Mouse (Mus musculus) limb, embryonic 14.5 days (tissue): ENCODE measurements around the gene Mms19. TPM values are rescaled to one million over a fixed set of nuclear protein-coding genes. Genes with fewer than 3 reads are reported as not detected.
A peak's percentile ranks its signal among the peaks of the same experiment; 100 is the strongest.

ENCODE experiments used
- ATAC-seq: fragments of 200-750 bp; cut with Nextera tagmentation; 2 replicates; pipeline ENCODE4 v1.8.0; 2017; ENCODE audit warnings: low read depth, moderate number of reproducible peaks, moderate TSS enrichment; ENCODE audit not compliant: low FRiP score
- DNase-seq: peaks from one replicate; pipeline ENCODE4 v3.0.0-alpha.2; 2015; ENCODE audit warnings: low spot score
- H3K27ac ChIP-seq: fragments of 300-500 bp; sonication (generic); replicated peaks from 2 replicates; pipeline ENCODE4 v1.5.1; 2014; ENCODE audit warnings: low read depth, mild to moderate bottlenecking, low read length, moderate library complexity, mixed read lengths
- H3K27me3 ChIP-seq: fragments of 300-500 bp; sonication (generic); 2 replicates; pipeline ENCODE4 v1.6.1; 2014; ENCODE audit warnings: low read length, mixed read lengths; ENCODE audit not compliant: control insufficient read depth, insufficient read depth
- H3K36me3 ChIP-seq: fragments of 300-500 bp; sonication (generic); 2 replicates; pipeline ENCODE4 v1.6.1; 2014; ENCODE audit warnings: mild to moderate bottlenecking, low read length, moderate library complexity, mixed read lengths; ENCODE audit not compliant: control insufficient read depth, insufficient read depth
- H3K4me1 ChIP-seq: fragments of 300-500 bp; sonication (generic); 2 replicates; pipeline ENCODE4 v1.6.1; 2014; ENCODE audit warnings: antibody characterized with exemption, low read length, mixed read lengths; ENCODE audit not compliant: control insufficient read depth, insufficient read depth
- H3K4me2 ChIP-seq: fragments of 300-500 bp; sonication (generic); replicated peaks from 2 replicates; pipeline ENCODE4 v1.6.1; 2014; ENCODE audit warnings: low read depth, mild to moderate bottlenecking, low read length, moderate library complexity; ENCODE audit not compliant: severe bottlenecking
- H3K4me3 ChIP-seq: fragments of 300-500 bp; sonication (generic); replicated peaks from 2 replicates; pipeline ENCODE4 v1.5.1; 2014; ENCODE audit warnings: low read length
- H3K9ac ChIP-seq: fragments of 300-500 bp; sonication (generic); 2 replicates; pipeline ENCODE4 v1.6.1; 2014; ENCODE audit warnings: mild to moderate bottlenecking, low read depth, low read length, moderate library complexity; ENCODE audit not compliant: severe bottlenecking
- H3K9me3 ChIP-seq: fragments of 300-500 bp; sonication (generic); 2 replicates; pipeline ENCODE4 v1.6.1; 2016; ENCODE audit warnings: low read length; ENCODE audit not compliant: control insufficient read depth
- POLR2A ChIP-seq: fragments of 200-500 bp; IDR thresholded peaks from 2 replicates; pipeline ENCODE4 v1.8.0; 2012; ENCODE audit warnings: inconsistent platforms, mild to moderate bottlenecking, moderate library complexity, borderline replicate concordance; ENCODE audit not compliant: insufficient read depth, insufficient read length; ENCODE audit errors: extremely low read depth
- WGBS: fragments of 180-500 bp; shearing (Covaris S2); extraction: QIAGEN DNeasy Blood & Tissue Kit; methylation state at CpG from one replicate; pipeline ENCODE4 v1.1.7; 2014; 5-methylcytosine and 5-hydroxymethylcytosine counted together
- polyA plus RNA-seq, 2 experiments: library from polyadenylated mRNA; depleted of rRNA in 1 of 2; stranded (reverse) in 1 of 2; unstranded in 1 of 2; fragments of >200 nt; fragmentation: Nextera tagmentation in 1 of 2; extraction: Ambion mirVana in 1 of 2; gene quantifications; 2 replicates each; pipeline versions ENCODE4 v1.2.1 to v1.2.3; 2012 to 2014

Mms19 gene
- polyA plus RNA-seq, 2 experiments = 30.0 to 83.7 TPM

GRCm38 (mm10) chr19:41895460-41896318 is 85.3 kb downstream of the Mms19 start, which contains the start of gene Rrp12:
Gene Rrp12 (minus strand): TSS chr19:41896173.
- no peak within 1 kb of the TSS for H3K27ac ChIP-seq
- peak; percentile 93 for ATAC-seq
- H3K36me3 ChIP-seq = peaks cover 11% of the 10 kb centered on the region
- no peak for TF ChIP-seq POLR2A
- peak within 1 kb of the TSS; percentile 72 for H3K4me2 ChIP-seq
- peak within 1 kb of the TSS; percentile 57 for H3K9ac ChIP-seq
- H3K4me1 ChIP-seq = peaks cover 7% of the 10 kb centered on the region; the same call in 1 of the 2 replicates
- DNase-seq = peak; percentile 94
- WGBS = 2% methylated on average over 46 of the region's 46 CpGs
- no peaks in the 10 kb centered on the region for H3K27me3 ChIP-seq
- peak within 1 kb of the TSS; percentile 71 for H3K4me3 ChIP-seq
- H3K9me3 ChIP-seq = no peaks in the 10 kb centered on the region

GRCm38 (mm10) chr19:41894959-41895358 is 86.0 kb downstream of the Mms19 start:
- no peak overlapping the region for H3K27ac ChIP-seq
- peaks cover 13% of the 10 kb centered on the region for H3K36me3 ChIP-seq
- no peak for TF ChIP-seq POLR2A
- H3K4me1 ChIP-seq = peaks cover 7% of the 10 kb centered on the region; the same call in 1 of the 2 replicates
- peak overlapping the region; percentile 72 for H3K4me2 ChIP-seq
- H3K27me3 ChIP-seq = no peaks in the 10 kb centered on the region
- H3K9ac ChIP-seq = peak overlapping the region; percentile 57
- H3K4me3 ChIP-seq = peak overlapping the region; percentile 71
- DNase-seq = no peak
- no peaks in the 10 kb centered on the region for H3K9me3 ChIP-seq
- ATAC-seq = no peak
- 47% methylated on average over 7 of the region's 7 CpGs for WGBS

Other genes starting within 250 kb of the Mms19 start
- 0.68 and 0.85 TPM in 2 replicates for gene Slit1, start 237.5 kb downstream of the Mms19 start, polyA plus RNA-seq (2012; rRNA removed)
- 0.14 and 0.50 TPM in 2 replicates for gene Slit1, start 237.5 kb downstream of the Mms19 start, polyA plus RNA-seq (2014; fragmentation: Nextera tagmentation; extraction: Ambion mirVana)
- gene Arhgap19, start 179.1 kb downstream of the Mms19 start, polyA plus RNA-seq (2012; rRNA removed) = 19.7 and 19.9 TPM in 2 replicates
- 18.8 and 19.1 TPM in 2 replicates for gene Arhgap19, start 179.1 kb downstream of the Mms19 start, polyA plus RNA-seq (2014; fragmentation: Nextera tagmentation; extraction: Ambion mirVana)
- gene Frat1, start 151.2 kb downstream of the Mms19 start, polyA plus RNA-seq (2012; rRNA removed) = 1.5 and 1.9 TPM in 2 replicates
- 4.6 and 4.9 TPM in 2 replicates for gene Frat1, start 151.2 kb downstream of the Mms19 start, polyA plus RNA-seq (2014; fragmentation: Nextera tagmentation; extraction: Ambion mirVana)
- 3.6 and 4.7 TPM in 2 replicates for gene Frat2, start 133.0 kb downstream of the Mms19 start, polyA plus RNA-seq (2012; rRNA removed)
- gene Frat2, start 133.0 kb downstream of the Mms19 start, polyA plus RNA-seq (2014; fragmentation: Nextera tagmentation; extraction: Ambion mirVana) = 1.9 and 3.2 TPM in 2 replicates
- 13.9 and 15.0 TPM in 2 replicates for gene Rrp12, start 85.0 kb downstream of the Mms19 start, polyA plus RNA-seq (2012; rRNA removed)
- gene Rrp12, start 85.0 kb downstream of the Mms19 start, polyA plus RNA-seq (2014; fragmentation: Nextera tagmentation; extraction: Ambion mirVana) = 13.2 TPM in 2 replicates
- 465 and 490 TPM in 2 replicates for gene Pgam1, start 69.2 kb downstream of the Mms19 start, polyA plus RNA-seq (2012; rRNA removed)
- gene Pgam1, start 69.2 kb downstream of the Mms19 start, polyA plus RNA-seq (2014; fragmentation: Nextera tagmentation; extraction: Ambion mirVana) = 543 and 562 TPM in 2 replicates
- 35.9 and 40.1 TPM in 2 replicates for gene Exosc1, start 47.7 kb downstream of the Mms19 start, polyA plus RNA-seq (2012; rRNA removed)
- 74.9 and 76.1 TPM in 2 replicates for gene Exosc1, start 47.7 kb downstream of the Mms19 start, polyA plus RNA-seq (2014; fragmentation: Nextera tagmentation; extraction: Ambion mirVana)
- 114 and 146 TPM in 2 replicates for gene Zdhhc16, start 47.7 kb downstream of the Mms19 start, polyA plus RNA-seq (2012; rRNA removed)
- gene Zdhhc16, start 47.7 kb downstream of the Mms19 start, polyA plus RNA-seq (2014; fragmentation: Nextera tagmentation; extraction: Ambion mirVana) = 76.1 and 79.2 TPM in 2 replicates
- 38.9 and 50.1 TPM in 2 replicates for gene Ubtd1, start 606 bp upstream of the Mms19 start, polyA plus RNA-seq (2012; rRNA removed)
- 19.4 and 19.7 TPM in 2 replicates for gene Ubtd1, start 606 bp upstream of the Mms19 start, polyA plus RNA-seq (2014; fragmentation: Nextera tagmentation; extraction: Ambion mirVana)
- 0.58 and 0.96 TPM in 2 replicates for gene Ankrd2, start 54.8 kb upstream of the Mms19 start, polyA plus RNA-seq (2012; rRNA removed)
- gene Ankrd2, start 54.8 kb upstream of the Mms19 start, polyA plus RNA-seq (2014; fragmentation: Nextera tagmentation; extraction: Ambion mirVana) = 0.66 and 1.5 TPM in 2 replicates
- gene Hoga1, start 64.5 kb upstream of the Mms19 start, polyA plus RNA-seq (2012; rRNA removed) = 3.5 and 3.7 TPM in 2 replicates
- gene Hoga1, start 64.5 kb upstream of the Mms19 start, polyA plus RNA-seq (2014; fragmentation: Nextera tagmentation; extraction: Ambion mirVana) = 2.0 and 2.4 TPM in 2 replicates
- gene 4933411K16Rik, start 71.1 kb upstream of the Mms19 start, polyA plus RNA-seq (2012; rRNA removed) = 0.34 and 0.49 TPM in 2 replicates
- 0.33 TPM in 1 of 2 replicates, not detected in the other for gene 4933411K16Rik, start 71.1 kb upstream of the Mms19 start, polyA plus RNA-seq (2014; fragmentation: Nextera tagmentation; extraction: Ambion mirVana)
- 22.8 and 25.8 TPM in 2 replicates for gene Morn4, start 105.2 kb upstream of the Mms19 start, polyA plus RNA-seq (2012; rRNA removed)
- 20.0 and 25.5 TPM in 2 replicates for gene Morn4, start 105.2 kb upstream of the Mms19 start, polyA plus RNA-seq (2014; fragmentation: Nextera tagmentation; extraction: Ambion mirVana)
- 34.4 and 38.1 TPM in 2 replicates for gene Pi4k2a, start 109.3 kb upstream of the Mms19 start, polyA plus RNA-seq (2012; rRNA removed)
- 29.9 and 32.8 TPM in 2 replicates for gene Pi4k2a, start 109.3 kb upstream of the Mms19 start, polyA plus RNA-seq (2014; fragmentation: Nextera tagmentation; extraction: Ambion mirVana)
- 16.5 and 17.6 TPM in 2 replicates for gene Avpi1, start 147.9 kb upstream of the Mms19 start, polyA plus RNA-seq (2012; rRNA removed)
- gene Avpi1, start 147.9 kb upstream of the Mms19 start, polyA plus RNA-seq (2014; fragmentation: Nextera tagmentation; extraction: Ambion mirVana) = 34.2 and 34.8 TPM in 2 replicates
- gene Marveld1, start 166.2 kb upstream of the Mms19 start, polyA plus RNA-seq (2012; rRNA removed) = 105 and 131 TPM in 2 replicates
- gene Marveld1, start 166.2 kb upstream of the Mms19 start, polyA plus RNA-seq (2014; fragmentation: Nextera tagmentation; extraction: Ambion mirVana) = 25.4 and 36.4 TPM in 2 replicates
- gene Zfyve27, start 182.8 kb upstream of the Mms19 start, polyA plus RNA-seq (2012; rRNA removed) = 47.4 and 58.6 TPM in 2 replicates
- 13.1 and 16.5 TPM in 2 replicates for gene Zfyve27, start 182.8 kb upstream of the Mms19 start, polyA plus RNA-seq (2014; fragmentation: Nextera tagmentation; extraction: Ambion mirVana)
- gene Sfrp5, start 221.1 kb upstream of the Mms19 start, polyA plus RNA-seq (2012; rRNA removed) = 7.2 and 8.7 TPM in 2 replicates
- gene Sfrp5, start 221.1 kb upstream of the Mms19 start, polyA plus RNA-seq (2014; fragmentation: Nextera tagmentation; extraction: Ambion mirVana) = 5.1 and 5.4 TPM in 2 replicates